Comparison of ENCODE assay signal across 7 mouse cellular contexts in the genomic region with DNA sequence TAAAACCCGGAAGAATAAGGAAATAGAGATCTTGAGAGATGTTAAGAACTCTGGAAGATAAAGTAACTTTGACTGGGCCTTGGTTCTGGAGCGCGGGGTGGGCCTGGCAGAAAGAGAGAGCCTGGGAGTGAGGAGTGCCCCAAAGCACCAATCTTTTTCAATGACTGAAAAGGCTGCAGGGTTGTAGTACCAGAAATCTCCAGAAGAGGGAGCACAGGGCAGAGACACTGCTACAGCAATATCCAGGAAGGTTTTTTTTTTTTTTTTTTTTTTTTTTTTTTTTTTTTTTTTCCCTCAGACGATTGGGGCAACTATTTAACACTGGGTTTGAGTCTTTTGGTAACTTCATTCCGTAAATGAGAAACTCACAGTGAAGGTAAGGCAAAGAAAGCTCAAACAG.
DNase-seq lines count a peak whose midpoint lies in the region; ATAC-seq and TF ChIP-seq lines count a peak whose summit lies in the region.

No protein-coding gene starts in this region.

- no peak for TF ChIP-seq POLR2A in small intestine, adult 2 months (IDR thresholded peaks at IDR 0.05; ENCODE audit: low read depth, low read length)

- H3K4me2 ChIP-seq in embryonic facial prominence, embryonic 11.5 days (ENCODE audit: low read depth, low read length) = no peak overlapping the region
- H3K4me2 ChIP-seq in heart, postnatal 0 days (ENCODE audit: low read depth, low read length) = no peak overlapping the region

- peak; percentile 72 for DNase-seq in ES-E14 (ENCODE audit: low read depth, low spot score)
- DNase-seq in adrenal gland, adult 2 months = peak; percentile 70
- DNase-seq in embryonic facial prominence, embryonic 11.5 days (ENCODE audit: low spot score) = peak; percentile 91
- DNase-seq in heart, postnatal 0 days (ENCODE audit: low spot score) = peak; percentile 66
- peak; percentile 93 for DNase-seq in layer of hippocampus, adult 9-10 months (ENCODE audit: low spot score)
- DNase-seq in lung, postnatal 36 days = peak; percentile 95

- no peaks in the 10 kb centered on the region for H3K9me3 ChIP-seq in ES-E14 (ENCODE audit: control insufficient read depth, insufficient read depth, low read depth, low read length)
- no peaks in the 10 kb centered on the region for H3K9me3 ChIP-seq in embryonic facial prominence, embryonic 11.5 days (replicated peaks; ENCODE audit: control insufficient read depth, low read length)
- H3K9me3 ChIP-seq in heart, postnatal 0 days (replicated peaks; ENCODE audit: control insufficient read depth, low read length) = no peaks in the 10 kb centered on the region

- no peaks in the 10 kb centered on the region for H3K27me3 ChIP-seq in embryonic facial prominence, embryonic 11.5 days (ENCODE audit: control insufficient read depth, insufficient read depth, low read length)
- no peaks in the 10 kb centered on the region for H3K27me3 ChIP-seq in heart, postnatal 0 days (ENCODE audit: control insufficient read depth, insufficient read depth, low read length)
- no peaks in the 10 kb centered on the region for H3K27me3 ChIP-seq in small intestine, adult 2 months (ENCODE audit: control insufficient read depth, insufficient read depth, low read length)

- H3K27ac ChIP-seq in ES-E14 (ENCODE audit: insufficient read depth, low read depth, low read length, poor library complexity, severe bottlenecking) = no peak overlapping the region
- no peak overlapping the region for H3K27ac ChIP-seq in embryonic facial prominence, embryonic 11.5 days (replicated peaks; ENCODE audit: low read depth, low read length)
- H3K27ac ChIP-seq in heart, postnatal 0 days (ENCODE audit: low read depth) = no peak overlapping the region
- H3K27ac ChIP-seq in small intestine, adult 2 months (ENCODE audit: insufficient read depth, low read depth, low read length) = no peak overlapping the region

- TF ChIP-seq EP300 in heart, postnatal 0 days (IDR thresholded peaks at IDR 0.05; ENCODE audit: low read depth) = no peak

- no peaks in the 10 kb centered on the region for H3K36me3 ChIP-seq in ES-E14 (ENCODE audit: control insufficient read depth, insufficient read depth, low read length, poor library complexity, severe bottlenecking)
- H3K36me3 ChIP-seq in embryonic facial prominence, embryonic 11.5 days (replicated peaks; ENCODE audit: control insufficient read depth, insufficient read depth, low read depth, low read length) = no peaks in the 10 kb centered on the region
- no peaks in the 10 kb centered on the region for H3K36me3 ChIP-seq in heart, postnatal 0 days (replicated peaks; ENCODE audit: control insufficient read depth, insufficient read depth, low read length)
- H3K36me3 ChIP-seq in small intestine, adult 2 months (ENCODE audit: control insufficient read depth, insufficient read depth, low read length) = no peaks in the 10 kb centered on the region

- no peak for ATAC-seq in embryonic facial prominence, embryonic 11.5 days (replicated peaks; ENCODE audit: insufficient number of reproducible peaks, low FRiP score, low TSS enrichment, low read depth)
- peak; percentile 8; the same call in 1 of the 2 replicates for ATAC-seq in heart, postnatal 0 days (ENCODE audit: insufficient read depth, low read depth)

- H3K4me1 ChIP-seq in ES-E14 (ENCODE audit: control insufficient read depth in 2 of 2, insufficient read depth in 2 of 2, low read length in 2 of 2, poor library complexity in 1 of 2) = peaks cover 0 to 6% of the 10 kb centered on the region in 2 experiments; a peak in 1 of 4 replicates
- no peaks in the 10 kb centered on the region for H3K4me1 ChIP-seq in embryonic facial prominence, embryonic 11.5 days (ENCODE audit: control insufficient read depth, insufficient read depth, low read length)
- no peaks in the 10 kb centered on the region for H3K4me1 ChIP-seq in heart, postnatal 0 days (ENCODE audit: control insufficient read depth, insufficient read depth)
- no peaks in the 10 kb centered on the region for H3K4me1 ChIP-seq in small intestine, adult 2 months (ENCODE audit: control insufficient read depth, insufficient read depth, insufficient read length, low read length)

- WGBS in embryonic facial prominence, embryonic 11.5 days = 7% methylated on average over 5 of the region's 5 CpGs
- WGBS in heart, postnatal 0 days = 7% methylated on average over 5 of the region's 5 CpGs
- WGBS in small intestine, adult 2 months = 3% methylated on average over 5 of the region's 5 CpGs

- in situ Hi-C loops in ES-E14 (cut with MboI; ENCODE audit: low sequenced_read_pairs in 2 of 2, unreplicated experiment in 2 of 2) = loop anchor here in 1 of 2 experiments (25.0 kb wide), 1 partner anchor 167 kb away; a partner anchor contains a TSS

- TF ChIP-seq CTCF in heart, postnatal 0 days (IDR thresholded peaks at IDR 0.05; ENCODE audit: low read depth) = peak; percentile 82
- peak; percentile 48; the same call in 1 of the 2 replicates for TF ChIP-seq CTCF in small intestine, adult 2 months (IDR thresholded peaks at IDR 0.05; ENCODE audit: extremely low read depth, insufficient read length, insufficient replicate concordance, low read depth, low read length)

- H3K9ac ChIP-seq in ES-E14 (ENCODE audit: insufficient read depth, low read depth, low read length, poor library complexity, severe bottlenecking) = no peak overlapping the region
- H3K9ac ChIP-seq in embryonic facial prominence, embryonic 11.5 days (replicated peaks; ENCODE audit: low read length) = no peak overlapping the region
- no peak overlapping the region for H3K9ac ChIP-seq in heart, postnatal 0 days (replicated peaks; ENCODE audit: low read depth, low read length)

- no peak overlapping the region for H3K4me3 ChIP-seq in ES-E14 (ENCODE audit: insufficient read depth in 1 of 2, low read depth in 1 of 2, low read length in 2 of 2, poor library complexity in 1 of 2, severe bottlenecking in 1 of 2)
- H3K4me3 ChIP-seq in embryonic facial prominence, embryonic 11.5 days (ENCODE audit: low read depth, low read length) = no peak overlapping the region
- no peak overlapping the region for H3K4me3 ChIP-seq in heart, postnatal 0 days (ENCODE audit: low read depth, low read length)
- H3K4me3 ChIP-seq in small intestine, adult 2 months (ENCODE audit: low read depth, low read length) = no peak overlapping the region

TF ChIP-seq in ES-E14, 5 proteins besides CTCF, POLR2A, EP300 and RAD21:
- TF ChIP-seq ZC3H11A (IDR thresholded peaks at IDR 0.05; ENCODE audit: borderline replicate concordance, low read depth, low read length) (peak; percentile 74), HCFC1 (IDR thresholded peaks at IDR 0.05; ENCODE audit: borderline replicate concordance, insufficient read depth, low read length) (no peak), ZNF384 (IDR thresholded peaks at IDR 0.05; ENCODE audit: low read depth, low read length) (peak; percentile 99), MAFK (IDR thresholded peaks at IDR 0.05; ENCODE audit: insufficient read depth, low read depth, low read length) (peak; percentile 60)
TF ChIP-seq in ES-E14: peak in this region for 3.
